Mouse (Mus musculus): ENCODE measurements around the gene Cmbl.

DNA sequence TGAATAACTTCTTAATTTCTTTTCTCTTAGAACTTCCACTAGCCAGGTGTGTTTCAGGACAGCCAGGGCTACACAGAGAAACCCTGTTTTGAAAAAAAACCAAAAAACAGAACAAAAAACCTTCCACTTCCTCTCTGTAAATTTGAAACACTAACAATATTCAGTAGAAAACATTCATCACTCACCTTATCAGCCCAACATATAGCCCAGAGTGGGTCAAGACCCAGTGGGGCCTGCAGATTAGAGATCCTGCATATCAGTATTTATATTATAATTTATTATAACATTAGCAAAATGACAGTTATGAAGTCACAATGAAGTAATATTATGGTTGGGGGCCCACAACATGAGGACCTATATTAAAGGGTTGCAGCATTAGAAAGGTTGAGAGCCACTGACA lies 8.5 kb downstream of the Cmbl start:
- TF ChIP-seq POLR2A (IDR thresholded peaks at IDR 0.05; ENCODE audit: extremely low read depth, insufficient read depth, low read length) (no peak), CTCF (IDR thresholded peaks at IDR 0.05; ENCODE audit: low read depth, low read length) (no peak)
